ENCODE assay signal across 8 mouse cellular contexts in the genomic region with DNA sequence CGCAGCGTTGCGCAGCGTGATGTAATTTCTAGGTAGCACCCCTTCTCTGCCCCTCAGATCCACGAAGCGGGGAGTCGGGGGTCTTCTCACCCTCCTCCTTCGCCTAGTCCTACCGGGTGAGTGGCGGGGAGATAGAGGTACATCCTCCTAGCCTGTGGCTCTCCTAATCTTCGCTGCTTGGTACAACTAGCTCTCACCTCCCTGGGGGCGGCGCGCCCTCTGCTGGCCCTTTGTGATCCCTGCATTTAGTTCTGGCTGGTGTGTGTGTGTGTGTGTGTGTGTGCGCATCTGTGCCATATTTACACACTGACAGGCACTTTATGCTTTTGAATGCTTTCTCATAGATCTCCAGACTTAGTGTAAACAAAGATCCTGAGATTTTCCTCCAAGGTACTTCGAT. TPM values are rescaled to one million over a fixed set of nuclear protein-coding genes. Genes with fewer than 3 reads are reported as not detected.
DNase-seq lines count a peak whose midpoint lies in the region; ATAC-seq and TF ChIP-seq lines count a peak whose summit lies in the region.

No protein-coding gene starts in this region.

- H3K9ac ChIP-seq in forebrain, embryonic 14.5 days (ENCODE audit: low read length), result peak overlapping the region; percentile 75; the same call in 1 of the 2 replicates

- H3K4me2 ChIP-seq in forebrain, embryonic 14.5 days (ENCODE audit: low read length), result peak overlapping the region; percentile 92

- H3K36me3 ChIP-seq in forebrain, embryonic 14.5 days (ENCODE audit: control insufficient read depth, insufficient read depth, low read length), result no peaks in the 10 kb centered on the region

- 0 out of 2 replicates have a peak, but pooled peaks cover 4% of the 10 kb centered on the region for H3K27me3 ChIP-seq in forebrain, embryonic 14.5 days (replicated peaks; ENCODE audit: control insufficient read depth, insufficient read depth, low read length)

- no peak for TF ChIP-seq POLR2A in lung, adult 2 months (IDR thresholded peaks at IDR 0.05; ENCODE audit: borderline replicate concordance, extremely low read depth, low read depth, low read length)

- H3K9me3 ChIP-seq in forebrain, embryonic 14.5 days (replicated peaks; ENCODE audit: control insufficient read depth, low read length), result no peaks in the 10 kb centered on the region

- H3K4me3 ChIP-seq in forebrain, embryonic 14.5 days (ENCODE audit: low read depth, low read length), result peak overlapping the region; percentile 73
- peak overlapping the region; percentile 42 for H3K4me3 ChIP-seq in lung, adult 2 months (replicated peaks; ENCODE audit: extremely low read depth, low read depth, low read length)

- DNase-seq in c-Kit-positive CD71-positive TER-119-positive erythroid progenitor cells, embryonic 14.5 days (ENCODE audit: low spot score), result peak; percentile 51
- DNase-seq in forebrain, embryonic 14.5 days (ENCODE audit: low spot score), result peak; percentile 93
- peak; percentile 84 to 92 for DNase-seq in heart, postnatal 10 days
- peak; percentile 85 for DNase-seq in layer of hippocampus, adult 11-12 months (ENCODE audit: low spot score)
- DNase-seq in lung, adult 2 months, result peak; percentile 79
- DNase-seq in testis, postnatal 14 days (ENCODE audit: low spot score), result peak; percentile 77

- peak; percentile 45 for ATAC-seq in CD4-positive, CD25-positive, alpha-beta regulatory T cell, adult 4 months
- ATAC-seq in forebrain, embryonic 14.5 days, result peak; percentile 61
- ATAC-seq in neutrophil, adult 5-6 weeks (ENCODE audit: extremely low read depth, insufficient number of reproducible peaks, low FRiP score, poor library complexity, severe bottlenecking), result peak; percentile 70; the same call in 1 of the 2 replicates

- intact Hi-C loops in heart, postnatal 10 days (cut with DNase I), result loop anchor here (1.0 to 5.0 kb wide), 4 partner anchors 61 to 221 kb away; no protein-coding TSS in a partner anchor

- peak; percentile 89 for TF ChIP-seq CTCF in lung, adult 2 months (IDR thresholded peaks at IDR 0.05; ENCODE audit: insufficient read depth, low read length)

- H3K4me1 ChIP-seq in forebrain, embryonic 14.5 days (ENCODE audit: control insufficient read depth, insufficient read depth, low read length), result peaks cover 13% of the 10 kb centered on the region
- peaks cover 8% of the 10 kb centered on the region for H3K4me1 ChIP-seq in lung, adult 2 months (ENCODE audit: control insufficient read depth, insufficient read depth, low read length)

- peak overlapping the region; percentile 92 for H3K27ac ChIP-seq in forebrain, embryonic 14.5 days (ENCODE audit: low read depth, low read length)

- under 1% methylated on average over 14 of the region's 16 CpGs for WGBS in forebrain, embryonic 14.5 days
- under 1% methylated on average over 16 of the region's 16 CpGs for WGBS in lung, adult 2 months

RNA-seq across cellular contexts. Expression of gene Nog, which starts 1.3 kb away (rescaled TPM):
- polyA plus RNA-seq in CD4-positive, CD25-positive, alpha-beta regulatory T cell, adult 4 months (2017; shearing (Covaris generic)), result not detected
- 3.7 and 4.2 TPM in 2 replicates for polyA plus RNA-seq in forebrain, embryonic 14.5 days (2014; fragmentation: Nextera tagmentation; extraction: Ambion mirVana)
- under 1 TPM; 0.14 to 0.25 TPM for total RNA-seq in heart, postnatal 10 days (2021)
- polyA plus RNA-seq in lung, adult 2 months (2012; rRNA removed), result 0.49 and 0.71 TPM in 2 replicates
- total RNA-seq in neutrophil, adult 5-6 weeks (2017), result not detected in 2 replicates

Comparison
In these comparisons a context has a peak if more than half of its experiments do, and no peak if none do; other contexts are left out.
1. Peak in every context shown above with its lines: DNase-seq, ATAC-seq, H3K4me3 ChIP-seq and H3K27ac ChIP-seq.